Mouse (Mus musculus) midbrain, embryonic 11.5 days (tissue): Measurements from ENCODE around the gene Sh3bp4. TPM values are rescaled to one million over a fixed set of nuclear protein-coding genes. Genes with fewer than 3 reads are reported as not detected.

Experiments used
- ATAC-seq: fragments of 200-750 bp; cut with Nextera tagmentation; 2 replicates; pipeline ENCODE4 v1.8.0; 2017; ENCODE audit warnings: moderate TSS enrichment, moderate library complexity; ENCODE audit not compliant: low FRiP score
- DNase-seq: peaks from one replicate; pipeline ENCODE4 v3.0.0; 2015; ENCODE audit warnings: low spot score; ENCODE audit errors: missing footprints
- H3K27ac ChIP-seq: fragments of 300-500 bp; sonication (generic); 2 replicates; pipeline ENCODE4 v1.5.1; 2014; ENCODE audit warnings: low read depth, low read length
- H3K27me3 ChIP-seq: fragments of 300-500 bp; sonication (generic); 2 replicates; pipeline ENCODE4 v1.6.1; 2014; ENCODE audit warnings: mild to moderate bottlenecking, low read length, moderate library complexity, mixed read lengths; ENCODE audit not compliant: control insufficient read depth, insufficient read depth
- H3K36me3 ChIP-seq: fragments of 300-500 bp; sonication (generic); 2 replicates; pipeline ENCODE4 v1.6.1; 2014; ENCODE audit warnings: mild to moderate bottlenecking, low read length, moderate library complexity, mixed read lengths; ENCODE audit not compliant: control insufficient read depth, insufficient read depth
- H3K4me1 ChIP-seq: fragments of 300-500 bp; sonication (generic); 2 replicates; pipeline ENCODE4 v1.6.1; 2014; ENCODE audit warnings: low read length; ENCODE audit not compliant: control insufficient read depth, insufficient read depth
- H3K4me2 ChIP-seq: fragments of 300-500 bp; sonication (generic); 2 replicates; pipeline ENCODE4 v1.6.1; 2014; ENCODE audit warnings: mild to moderate bottlenecking, moderate library complexity
- H3K4me3 ChIP-seq: fragments of 300-500 bp; sonication (generic); 2 replicates; pipeline ENCODE4 v1.5.1; 2014; ENCODE audit warnings: low read depth, low read length
- H3K9ac ChIP-seq: fragments of 300-500 bp; sonication (generic); 2 replicates; pipeline ENCODE4 v1.6.1; 2014; ENCODE audit warnings: low read length
- H3K9me3 ChIP-seq: fragments of 300-500 bp; sonication (generic); 2 replicates; pipeline ENCODE4 v1.6.1; 2016; ENCODE audit warnings: low read length; ENCODE audit not compliant: control insufficient read depth
- WGBS: fragments of 180-500 bp; shearing (Covaris S2); extraction: QIAGEN DNeasy Blood & Tissue Kit; methylation state at CpG from one replicate; pipeline ENCODE4 v1.1.7; 2014; 5-methylcytosine and 5-hydroxymethylcytosine counted together
- polyA plus RNA-seq: library from polyadenylated mRNA; unstranded; fragments of >200 nt; fragmentation: Nextera tagmentation; extraction: Ambion mirVana; gene quantifications from 2 replicates; pipeline ENCODE4 v1.2.1, GENCODE M21; 2014

The Sh3bp4 gene
- polyA plus RNA-seq, 1 experiment from 2014 or later, result 18.6 TPM

DNA sequence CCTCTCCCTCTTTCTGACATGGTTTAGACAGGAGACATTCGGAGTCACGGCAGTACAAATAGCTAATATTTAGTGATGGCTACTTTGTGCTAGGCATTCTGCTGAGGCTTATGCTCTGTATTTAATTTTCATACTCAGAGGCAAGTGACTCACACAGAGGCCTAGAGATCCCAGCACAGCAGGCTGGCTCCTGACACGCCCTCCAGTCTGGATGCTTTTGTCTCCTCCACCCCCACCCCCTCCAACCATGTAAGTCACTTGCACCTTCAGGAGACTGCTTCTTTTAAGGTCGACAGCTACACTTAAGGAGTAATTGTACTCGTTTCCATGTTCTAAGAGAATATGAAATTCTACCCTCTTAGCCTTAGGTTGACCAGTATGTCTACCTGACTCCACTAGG, 1.4 kb upstream of the Sh3bp4 start:
- Histone ChIP-seq H3K36me3 (no peaks in the 10 kb centered on the region), H3K4me1 (peaks cover 27% of the 10 kb centered on the region), H3K27me3 (no peaks in the 10 kb centered on the region), H3K4me3 (no peak overlapping the region), H3K9me3 (no peaks in the 10 kb centered on the region), H3K4me2 (no peak overlapping the region), H3K27ac (no peak overlapping the region), H3K9ac (no peak overlapping the region)
- no peak for DNase-seq
- no peak for ATAC-seq
- 69% methylated on average over 5 of the region's 5 CpGs for WGBS

GRCm38 (mm10) chr1:89069479-89070102, 624 bp upstream of the Sh3bp4 start:
- H3K9ac ChIP-seq, result peak overlapping the region; percentile 69
- WGBS, result 2% methylated on average over 25 of the region's 25 CpGs
- H3K36me3 ChIP-seq, result no peaks in the 10 kb centered on the region
- H3K9me3 ChIP-seq, result no peaks in the 10 kb centered on the region
- peak overlapping the region; percentile 84 for H3K4me3 ChIP-seq
- no peaks in the 10 kb centered on the region for H3K27me3 ChIP-seq
- DNase-seq (peak; percentile 91), ATAC-seq (peak; percentile 28)
- peak overlapping the region; percentile 40 for H3K27ac ChIP-seq
- H3K4me2 ChIP-seq, result peak overlapping the region; percentile 89
- H3K4me1 ChIP-seq, result peaks cover 27% of the 10 kb centered on the region

GRCm38 (mm10) chr1:89070871-89071361, 701 bp downstream of the Sh3bp4 start:
- Histone ChIP-seq H3K27me3 (no peaks in the 10 kb centered on the region), H3K9ac (peak overlapping the region; percentile 89), H3K4me1 (peaks cover 27% of the 10 kb centered on the region), H3K9me3 (no peaks in the 10 kb centered on the region), H3K27ac (peak overlapping the region; percentile 71), H3K36me3 (no peaks in the 10 kb centered on the region), H3K4me3 (peak overlapping the region; percentile 84), H3K4me2 (peak overlapping the region; percentile 89)
- DNase-seq (peak; percentile 97), ATAC-seq (peak; percentile 25)
- under 1% methylated on average over 28 of the region's 28 CpGs for WGBS

GRCm38 (mm10) chr1:89071371-89072142, 1.3 kb downstream of the Sh3bp4 start:
- Histone ChIP-seq H3K9me3 (no peaks in the 10 kb centered on the region), H3K9ac (peak overlapping the region; percentile 89), H3K4me2 (peak overlapping the region; percentile 89), H3K4me1 (peaks cover 27% of the 10 kb centered on the region), H3K27me3 (no peaks in the 10 kb centered on the region), H3K4me3 (peak overlapping the region; percentile 84), H3K27ac (peak overlapping the region; percentile 55; the same call in 1 of the 2 replicates), H3K36me3 (no peaks in the 10 kb centered on the region)
- DNase-seq (peak; percentile 91), ATAC-seq (no peak)
- 1% methylated on average over 15 of the region's 15 CpGs for WGBS

- peaks cover 27% of the 10 kb centered on the region for H3K4me1 ChIP-seq
Measured at GRCm38 (mm10) chr1:89072143-89072990, 2.2 kb downstream of the Sh3bp4 start.

DNA sequence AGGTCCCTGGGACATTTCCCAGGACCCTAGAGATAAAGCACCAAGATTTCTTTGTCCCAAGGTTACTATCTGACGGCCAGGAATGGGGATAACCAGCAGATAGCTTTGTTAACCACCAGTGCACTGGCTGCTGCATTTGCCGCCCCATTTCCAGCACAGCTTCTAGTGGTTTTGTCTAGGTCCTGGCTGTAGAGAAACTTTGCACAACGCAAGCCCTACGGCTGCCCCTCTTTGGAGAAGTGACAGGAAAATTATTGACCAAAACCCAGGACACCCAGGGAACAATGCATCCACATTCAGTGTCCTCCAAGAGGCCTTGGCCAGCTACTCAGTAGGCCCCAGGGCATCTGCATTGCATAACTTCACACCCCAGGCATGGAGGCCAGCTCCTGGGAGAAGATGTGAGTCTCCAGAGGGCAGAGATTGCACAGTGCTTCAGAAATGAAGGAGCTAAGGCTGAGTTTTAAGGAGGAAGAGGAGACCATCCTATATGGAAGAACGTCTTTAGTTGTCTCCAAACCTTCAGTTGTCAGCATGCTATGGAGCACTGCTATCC, 3.2 kb downstream of the Sh3bp4 start:
- Histone ChIP-seq H3K9me3 (no peaks in the 10 kb centered on the region), H3K36me3 (no peaks in the 10 kb centered on the region), H3K4me3 (no peak overlapping the region), H3K27ac (no peak overlapping the region), H3K9ac (0 out of 2 replicates have a peak overlapping the region, but pooled peaks have one; percentile 18), H3K4me1 (peaks cover 31% of the 10 kb centered on the region), H3K27me3 (no peaks in the 10 kb centered on the region), H3K4me2 (no peak overlapping the region)
- DNase-seq, result no peak
- 74% methylated on average over 5 of the region's 5 CpGs for WGBS
- ATAC-seq, result no peak

More at GRCm38 (mm10) chr1:89072143-89072990, 2.2 kb downstream of the Sh3bp4 start:
- DNase-seq (peak; percentile 90), ATAC-seq (no peak)
- H3K4me2 ChIP-seq, result peak overlapping the region; percentile 89
- peak overlapping the region; percentile 55 for H3K27ac ChIP-seq
- WGBS, result 3% methylated on average over 14 of the region's 14 CpGs
- H3K9ac ChIP-seq, result peak overlapping the region; percentile 89
- H3K36me3 ChIP-seq, result no peaks in the 10 kb centered on the region
- H3K9me3 ChIP-seq, result no peaks in the 10 kb centered on the region
- H3K27me3 ChIP-seq, result no peaks in the 10 kb centered on the region
- H3K4me3 ChIP-seq, result peak overlapping the region; percentile 84

GRCm38 (mm10) chr1:89074678-89075077, 4.5 kb downstream of the Sh3bp4 start:
- Histone ChIP-seq H3K36me3 (no peaks in the 10 kb centered on the region), H3K27me3 (no peaks in the 10 kb centered on the region), H3K4me1 (peaks cover 34% of the 10 kb centered on the region), H3K4me3 (no peak overlapping the region), H3K9ac (no peak overlapping the region), H3K4me2 (no peak overlapping the region), H3K27ac (no peak overlapping the region), H3K9me3 (no peaks in the 10 kb centered on the region)
- WGBS, result 70% methylated on average over 6 of the region's 6 CpGs
- ATAC-seq (no peak), DNase-seq (no peak)

GRCm38 (mm10) chr1:89075120-89075519, 4.9 kb downstream of the Sh3bp4 start:
- WGBS, result 70% methylated on average over 8 of the region's 8 CpGs
- Histone ChIP-seq H3K36me3 (no peaks in the 10 kb centered on the region), H3K9ac (no peak overlapping the region), H3K9me3 (no peaks in the 10 kb centered on the region), H3K27ac (no peak overlapping the region), H3K4me2 (no peak overlapping the region), H3K27me3 (no peaks in the 10 kb centered on the region), H3K4me1 (peaks cover 34% of the 10 kb centered on the region), H3K4me3 (no peak overlapping the region)
- DNase-seq (no peak), ATAC-seq (no peak)
